Mouse (Mus musculus): ENCODE results near the gene Ppil2. TPM values are rescaled to one million over a fixed set of nuclear protein-coding genes. Genes with fewer than 3 reads are reported as not detected.

Gene Ppil2
- polyA plus RNA-seq, 1 experiment from 2014 or later, result 156 TPM

DNA sequence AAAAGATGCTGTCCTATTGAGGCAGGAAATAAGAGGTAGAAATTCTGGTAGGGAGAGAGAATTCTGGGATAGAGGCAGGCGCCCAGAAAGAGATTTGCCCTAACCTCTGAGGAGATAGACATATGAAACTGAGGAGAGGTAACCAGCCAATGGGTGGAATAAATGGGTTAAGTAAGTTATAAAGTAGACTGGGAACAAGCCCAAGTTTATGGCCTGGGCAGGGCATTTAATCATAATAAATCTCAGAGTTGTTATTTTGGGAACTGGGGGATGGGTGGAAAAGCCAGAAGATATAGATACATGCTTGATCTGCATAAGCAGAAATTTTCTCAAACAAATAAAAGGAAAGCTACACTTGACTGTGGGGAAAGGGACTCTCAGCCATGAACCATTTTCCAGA, 48.7 kb downstream of the Ppil2 start:
- no peak for ATAC-seq (ENCODE audit: insufficient read depth, low FRiP score, low TSS enrichment)
- no peak for DNase-seq (ENCODE audit: low spot score)
- WGBS, result 75% methylated on average over 1 of the region's 1 CpGs
- no peak overlapping the region for H3K4me2 ChIP-seq (ENCODE audit: low read depth)
- no peaks in the 10 kb centered on the region for H3K27me3 ChIP-seq (ENCODE audit: control insufficient read depth, insufficient read depth, low read length)
- no peak overlapping the region for H3K4me3 ChIP-seq (ENCODE audit: low read depth, low read length)
- no peak overlapping the region for H3K27ac ChIP-seq (ENCODE audit: low read depth, low read length)
- no peak overlapping the region for H3K9ac ChIP-seq (ENCODE audit: low read length)
- H3K9me3 ChIP-seq (ENCODE audit: control insufficient read depth, low read length), result no peaks in the 10 kb centered on the region
- H3K36me3 ChIP-seq (ENCODE audit: control insufficient read depth, insufficient read depth, low read length), result no peaks in the 10 kb centered on the region
- no peaks in the 10 kb centered on the region for H3K4me1 ChIP-seq (ENCODE audit: control insufficient read depth, insufficient read depth, low read length)

DNA sequence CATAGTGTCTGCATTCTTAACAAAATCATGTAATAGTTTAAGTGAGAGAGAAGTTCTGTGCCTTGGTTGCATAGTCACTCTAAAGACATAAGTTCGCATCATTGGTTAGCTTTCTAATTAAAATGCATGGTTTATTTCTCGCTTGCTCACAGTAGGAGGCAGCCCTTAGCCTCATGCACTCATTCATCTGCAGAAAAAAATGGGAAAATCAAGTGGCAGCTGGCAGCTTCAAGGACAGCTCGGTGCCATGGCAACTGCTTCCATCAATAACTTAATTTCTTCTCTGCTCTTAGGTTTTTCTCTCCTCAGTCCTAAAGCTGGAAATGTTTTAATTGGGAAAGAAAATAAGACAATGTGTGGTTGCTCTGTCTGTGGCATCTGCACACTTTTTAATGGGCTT, 55.5 kb downstream of the Ppil2 start:
- H3K4me3 ChIP-seq (ENCODE audit: low read depth, low read length), result no peak overlapping the region
- H3K4me1 ChIP-seq (ENCODE audit: control insufficient read depth, insufficient read depth, low read length), result peaks cover 2% of the 10 kb centered on the region; the same call in 1 of the 2 replicates
- no peaks in the 10 kb centered on the region for H3K9me3 ChIP-seq (ENCODE audit: control insufficient read depth, low read length)
- H3K4me2 ChIP-seq (ENCODE audit: low read depth), result no peak overlapping the region
- DNase-seq (ENCODE audit: low spot score), result no peak
- no peak for ATAC-seq (ENCODE audit: insufficient read depth, low FRiP score, low TSS enrichment)
- no peaks in the 10 kb centered on the region for H3K27me3 ChIP-seq (ENCODE audit: control insufficient read depth, insufficient read depth, low read length)
- no peaks in the 10 kb centered on the region for H3K36me3 ChIP-seq (ENCODE audit: control insufficient read depth, insufficient read depth, low read length)
- H3K9ac ChIP-seq (ENCODE audit: low read length), result no peak overlapping the region
- WGBS, result 61% methylated on average over 3 of the region's 3 CpGs
- no peak overlapping the region; the same call in 1 of the 2 replicates for H3K27ac ChIP-seq (ENCODE audit: low read depth, low read length)

DNA sequence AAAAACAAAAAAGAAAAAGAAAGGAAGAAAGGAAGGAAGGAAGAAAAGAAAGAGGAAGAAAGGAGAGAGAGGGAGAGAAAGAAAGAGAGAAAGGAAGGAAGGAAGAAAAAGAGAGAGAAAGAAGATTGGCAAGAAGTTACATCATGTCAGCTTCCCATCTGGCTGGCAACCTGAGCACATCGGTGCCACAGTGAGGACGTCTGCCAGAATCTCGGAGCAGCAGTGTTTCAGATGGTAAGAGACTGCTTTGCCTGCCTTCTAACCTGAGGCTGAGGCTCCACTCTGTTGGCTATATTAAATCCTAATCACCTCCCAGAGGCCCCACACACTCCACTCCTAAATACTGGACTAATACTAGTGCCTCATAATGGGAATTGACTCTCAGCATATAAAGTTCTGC, 57.2 kb downstream of the Ppil2 start:
- WGBS, result 83% methylated on average over 3 of the region's 3 CpGs
- no peaks in the 10 kb centered on the region for H3K27me3 ChIP-seq (ENCODE audit: control insufficient read depth, insufficient read depth, low read length)
- no peak for DNase-seq (ENCODE audit: low spot score)
- no peak overlapping the region for H3K4me2 ChIP-seq (ENCODE audit: low read depth)
- H3K36me3 ChIP-seq (ENCODE audit: control insufficient read depth, insufficient read depth, low read length), result no peaks in the 10 kb centered on the region; the same call in 1 of the 2 replicates
- H3K9ac ChIP-seq (ENCODE audit: low read length), result no peak overlapping the region
- H3K4me3 ChIP-seq (ENCODE audit: low read depth, low read length), result no peak overlapping the region
- no peak overlapping the region for H3K27ac ChIP-seq (ENCODE audit: low read depth, low read length)
- peaks cover 2% of the 10 kb centered on the region; the same call in 1 of the 2 replicates for H3K4me1 ChIP-seq (ENCODE audit: control insufficient read depth, insufficient read depth, low read length)
- no peaks in the 10 kb centered on the region for H3K9me3 ChIP-seq (ENCODE audit: control insufficient read depth, low read length)
- ATAC-seq (ENCODE audit: insufficient read depth, low FRiP score, low TSS enrichment), result no peak

DNA sequence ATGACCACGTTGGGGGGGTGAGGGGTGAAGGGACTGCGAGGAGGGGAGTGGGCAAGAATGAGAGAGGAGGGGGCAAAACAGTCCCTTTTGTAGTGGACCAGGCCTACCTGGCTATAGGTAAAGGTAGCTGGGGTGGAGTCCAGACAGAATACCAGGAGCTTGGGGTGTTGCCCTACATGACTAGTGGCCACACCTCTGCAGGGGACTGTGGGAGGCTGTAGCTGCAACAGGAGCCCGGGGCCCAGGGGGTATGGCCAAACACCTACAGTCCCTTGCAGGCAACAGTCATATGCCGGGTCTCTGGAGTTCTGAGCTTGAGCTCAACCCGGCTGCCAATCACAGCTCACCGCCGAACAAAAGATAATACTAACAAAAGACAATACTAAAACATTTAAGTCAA, 59.0 kb downstream of the Ppil2 start:
- DNase-seq (ENCODE audit: low spot score), result no peak
- no peaks in the 10 kb centered on the region for H3K27me3 ChIP-seq (ENCODE audit: control insufficient read depth, insufficient read depth, low read length)
- H3K4me3 ChIP-seq (ENCODE audit: low read depth, low read length), result no peak overlapping the region
- peaks cover 5% of the 10 kb centered on the region; the same call in 1 of the 2 replicates for H3K36me3 ChIP-seq (ENCODE audit: control insufficient read depth, insufficient read depth, low read length)
- peaks cover 2% of the 10 kb centered on the region; the same call in 1 of the 2 replicates for H3K4me1 ChIP-seq (ENCODE audit: control insufficient read depth, insufficient read depth, low read length)
- ATAC-seq (ENCODE audit: insufficient read depth, low FRiP score, low TSS enrichment), result no peak
- H3K9ac ChIP-seq (ENCODE audit: low read length), result no peak overlapping the region
- no peaks in the 10 kb centered on the region for H3K9me3 ChIP-seq (ENCODE audit: control insufficient read depth, low read length)
- no peak overlapping the region for H3K27ac ChIP-seq (ENCODE audit: low read depth, low read length)
- no peak overlapping the region for H3K4me2 ChIP-seq (ENCODE audit: low read depth)
- WGBS, result 77% methylated on average over 7 of the region's 7 CpGs

DNA sequence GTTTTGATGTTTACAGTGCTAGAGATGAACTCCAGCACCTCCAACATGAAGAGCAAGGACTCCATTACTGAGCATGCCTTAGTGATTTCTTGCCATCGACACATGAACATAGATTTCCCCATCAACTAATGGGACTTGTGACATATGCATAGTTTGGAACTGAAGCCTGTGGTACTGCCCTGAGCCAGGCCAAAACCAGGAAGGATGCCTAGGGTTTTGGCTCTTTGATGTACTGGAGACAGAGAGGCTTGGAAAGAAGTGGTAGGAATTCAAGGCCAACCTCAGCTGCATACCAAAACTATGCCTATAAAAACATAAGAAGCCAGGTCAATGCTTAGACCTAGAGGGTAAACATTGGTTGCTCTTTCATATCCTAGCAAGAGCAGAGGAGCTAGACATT, 61.2 kb downstream of the Ppil2 start:
- no peak overlapping the region for H3K9ac ChIP-seq (ENCODE audit: low read length)
- H3K4me3 ChIP-seq (ENCODE audit: low read depth, low read length), result no peak overlapping the region
- 90% methylated on average over 1 of the region's 1 CpGs for WGBS
- ATAC-seq (ENCODE audit: insufficient read depth, low FRiP score, low TSS enrichment) (no peak), DNase-seq (ENCODE audit: low spot score) (no peak)
- no peaks in the 10 kb centered on the region for H3K4me1 ChIP-seq (ENCODE audit: control insufficient read depth, insufficient read depth, low read length)
- peaks cover 5% of the 10 kb centered on the region; the same call in 1 of the 2 replicates for H3K36me3 ChIP-seq (ENCODE audit: control insufficient read depth, insufficient read depth, low read length)
- no peaks in the 10 kb centered on the region for H3K9me3 ChIP-seq (ENCODE audit: control insufficient read depth, low read length)
- no peak overlapping the region for H3K4me2 ChIP-seq (ENCODE audit: low read depth)
- H3K27ac ChIP-seq (ENCODE audit: low read depth, low read length), result no peak overlapping the region
- no peaks in the 10 kb centered on the region for H3K27me3 ChIP-seq (ENCODE audit: control insufficient read depth, insufficient read depth, low read length)

DNA sequence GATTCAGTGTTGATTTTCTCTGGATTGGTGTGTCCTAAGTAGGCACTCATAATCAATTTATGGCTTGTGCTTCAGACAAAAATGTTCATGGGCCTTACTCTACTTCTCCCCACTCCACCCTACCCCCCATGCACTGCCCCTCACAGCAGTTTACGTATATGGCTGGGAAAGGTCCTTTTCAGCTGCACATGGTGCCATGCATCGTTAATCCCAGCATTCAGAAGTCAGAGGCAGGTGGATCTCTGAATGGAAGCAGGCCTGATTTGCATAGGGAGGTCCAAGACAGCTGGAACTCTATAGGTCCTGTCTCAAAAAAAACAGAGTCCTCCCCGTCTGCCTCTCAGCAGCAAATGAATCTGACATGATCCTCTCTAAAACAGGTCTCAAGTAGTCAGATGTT, 65.8 kb downstream of the Ppil2 start:
- no peak for DNase-seq (ENCODE audit: low spot score)
- H3K9me3 ChIP-seq (ENCODE audit: control insufficient read depth, low read length), result no peaks in the 10 kb centered on the region
- no peak overlapping the region for H3K27ac ChIP-seq (ENCODE audit: low read depth, low read length)
- ATAC-seq (ENCODE audit: insufficient read depth, low FRiP score, low TSS enrichment), result peak; percentile 50; the same call in 1 of the 2 replicates
- peaks cover 7% of the 10 kb centered on the region for H3K36me3 ChIP-seq (ENCODE audit: control insufficient read depth, insufficient read depth, low read length)
- H3K27me3 ChIP-seq (ENCODE audit: control insufficient read depth, insufficient read depth, low read length), result no peaks in the 10 kb centered on the region
- no peak overlapping the region for H3K4me3 ChIP-seq (ENCODE audit: low read depth, low read length)
- H3K4me2 ChIP-seq (ENCODE audit: low read depth), result no peak overlapping the region
- no peak overlapping the region for H3K9ac ChIP-seq (ENCODE audit: low read length)
- no peaks in the 10 kb centered on the region for H3K4me1 ChIP-seq (ENCODE audit: control insufficient read depth, insufficient read depth, low read length)
- WGBS, result 54% methylated on average over 3 of the region's 3 CpGs

DNA sequence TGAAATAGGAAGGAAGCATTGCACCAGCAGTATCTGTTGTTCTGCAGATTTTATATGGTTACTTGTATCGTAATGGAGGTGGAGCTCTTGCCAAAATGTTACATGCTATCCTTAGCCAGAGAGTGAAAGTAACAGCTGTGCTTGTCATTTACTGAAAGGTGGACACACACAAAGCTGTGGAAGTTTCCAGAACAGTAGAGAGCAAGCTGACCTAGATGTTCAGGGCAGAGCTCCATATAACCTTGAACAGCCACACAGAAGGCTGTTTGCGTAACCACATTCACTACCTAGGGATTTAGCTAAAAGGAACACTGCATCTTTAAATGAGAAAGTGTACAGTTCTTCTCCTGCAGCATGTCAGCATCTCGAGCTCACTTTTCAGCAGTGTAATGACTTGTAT, 66.7 kb downstream of the Ppil2 start:
- H3K27me3 ChIP-seq (ENCODE audit: control insufficient read depth, insufficient read depth, low read length), result no peaks in the 10 kb centered on the region
- H3K4me2 ChIP-seq (ENCODE audit: low read depth), result no peak overlapping the region
- H3K36me3 ChIP-seq (ENCODE audit: control insufficient read depth, insufficient read depth, low read length), result peaks cover 11% of the 10 kb centered on the region
- no peaks in the 10 kb centered on the region for H3K4me1 ChIP-seq (ENCODE audit: control insufficient read depth, insufficient read depth, low read length)
- no peaks in the 10 kb centered on the region for H3K9me3 ChIP-seq (ENCODE audit: control insufficient read depth, low read length)
- H3K4me3 ChIP-seq (ENCODE audit: low read depth, low read length), result no peak overlapping the region
- no peak overlapping the region for H3K9ac ChIP-seq (ENCODE audit: low read length)
- ATAC-seq (ENCODE audit: insufficient read depth, low FRiP score, low TSS enrichment) (no peak), DNase-seq (ENCODE audit: low spot score) (no peak)
- H3K27ac ChIP-seq (ENCODE audit: low read depth, low read length), result no peak overlapping the region
- 89% methylated on average over 3 of the region's 3 CpGs for WGBS

DNA sequence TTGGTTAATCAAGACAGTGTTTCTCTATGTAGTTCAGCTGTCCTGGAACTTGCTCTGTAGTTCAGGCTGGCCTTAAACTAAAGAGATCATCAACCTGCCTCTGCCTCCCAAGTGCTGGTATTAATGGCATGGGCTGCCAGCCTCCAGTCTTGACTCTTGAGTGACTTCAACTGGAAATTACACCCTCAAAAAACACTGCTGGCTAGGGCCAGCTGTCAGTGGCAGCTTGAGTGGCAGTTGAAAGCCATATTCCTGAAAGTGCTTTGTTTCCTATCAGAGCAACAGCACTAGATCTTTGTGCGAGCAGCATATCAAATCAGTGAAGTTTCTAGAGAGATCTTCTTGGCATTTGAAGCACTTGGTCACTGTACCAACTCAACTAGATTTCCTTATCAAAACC, 69.6 kb downstream of the Ppil2 start:
- H3K36me3 ChIP-seq (ENCODE audit: control insufficient read depth, insufficient read depth, low read length), result peaks cover 8% of the 10 kb centered on the region
- ATAC-seq (ENCODE audit: insufficient read depth, low FRiP score, low TSS enrichment) (no peak), DNase-seq (ENCODE audit: low spot score) (no peak)
- H3K4me3 ChIP-seq (ENCODE audit: low read depth, low read length), result no peak overlapping the region
- H3K9ac ChIP-seq (ENCODE audit: low read length), result no peak overlapping the region
- no peaks in the 10 kb centered on the region for H3K27me3 ChIP-seq (ENCODE audit: control insufficient read depth, insufficient read depth, low read length)
- 91% methylated on average over 1 of the region's 1 CpGs for whole genome bisulfite sequencing
- no peak overlapping the region for H3K27ac ChIP-seq (ENCODE audit: low read depth, low read length)
- no peak overlapping the region for H3K4me2 ChIP-seq (ENCODE audit: low read depth)
- H3K9me3 ChIP-seq (ENCODE audit: control insufficient read depth, low read length), result no peaks in the 10 kb centered on the region
- H3K4me1 ChIP-seq (ENCODE audit: control insufficient read depth, insufficient read depth, low read length), result no peaks in the 10 kb centered on the region

DNA sequence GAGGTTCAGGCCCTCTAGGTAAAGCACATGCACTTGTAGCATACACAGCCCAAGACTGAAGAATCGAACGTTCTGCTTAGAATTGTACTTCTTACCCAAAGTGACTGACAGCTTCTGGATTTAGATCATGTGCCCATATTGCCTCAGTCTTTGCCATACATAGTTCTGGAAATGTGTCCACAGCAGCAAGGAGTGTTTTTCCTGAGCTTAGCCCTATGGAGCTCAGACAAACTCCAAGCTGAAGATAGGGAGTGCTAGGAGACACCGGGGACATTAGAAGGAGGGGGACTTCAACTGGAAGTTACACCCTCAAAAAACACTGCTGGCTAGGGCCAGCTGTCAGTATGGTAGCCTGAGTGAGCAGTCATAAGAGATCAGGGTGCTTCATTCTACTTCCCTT, 70.3 kb downstream of the Ppil2 start:
- Histone ChIP-seq H3K9ac (ENCODE audit: low read length) (no peak overlapping the region), H3K27me3 (ENCODE audit: control insufficient read depth, insufficient read depth, low read length) (no peaks in the 10 kb centered on the region), H3K27ac (ENCODE audit: low read depth, low read length) (no peak overlapping the region), H3K4me1 (ENCODE audit: control insufficient read depth, insufficient read depth, low read length) (no peaks in the 10 kb centered on the region), H3K4me2 (ENCODE audit: low read depth) (no peak overlapping the region), H3K36me3 (ENCODE audit: control insufficient read depth, insufficient read depth, low read length) (peaks cover 13% of the 10 kb centered on the region), H3K9me3 (ENCODE audit: control insufficient read depth, low read length) (no peaks in the 10 kb centered on the region), H3K4me3 (ENCODE audit: low read depth, low read length) (no peak overlapping the region)
- ATAC-seq (ENCODE audit: insufficient read depth, low FRiP score, low TSS enrichment) (no peak), DNase-seq (ENCODE audit: low spot score) (no peak)
- WGBS, result 94% methylated on average over 3 of the region's 3 CpGs

Data from neural tube, embryonic 11.5 days (tissue).